ENCODE assay signal across 13 mouse cellular contexts in genomic region chr4:133068400-133069138, GRCm38 (mm10). TPM values are rescaled to one million over a fixed set of nuclear protein-coding genes. Genes with fewer than 3 reads are reported as not detected.
DNase-seq lines count a peak whose midpoint lies in the region; ATAC-seq lines count a peak whose summit lies in the region.
"Had no signal": no experiment of that assay in that cellular context is flagged by ENCODE, and none has a peak within 500 bp of the region (broad histone marks: within the 10 kb centered on the region; RNA-seq: fewer than 3 reads in every experiment).

No protein-coding gene starts in this region.

- no peaks in the 10 kb centered on the region for H3K27me3 ChIP-seq in midbrain, embryonic 13.5 days
- no peaks in the 10 kb centered on the region for H3K27me3 ChIP-seq in midbrain, embryonic 11.5 days (ENCODE audit: control insufficient read depth, insufficient read depth, low read length)
- no peaks in the 10 kb centered on the region for H3K27me3 ChIP-seq in forebrain, embryonic 14.5 days (replicated peaks; ENCODE audit: control insufficient read depth, insufficient read depth, low read length)
- no peaks in the 10 kb centered on the region for H3K27me3 ChIP-seq in neural tube, embryonic 15.5 days (replicated peaks)
- no peaks in the 10 kb centered on the region for H3K27me3 ChIP-seq in kidney, embryonic 16.5 days (ENCODE audit: insufficient read depth, low read length)

- no peak overlapping the region; the same call in 1 of the 2 replicates for H3K9ac ChIP-seq in midbrain, embryonic 13.5 days (replicated peaks)
- H3K9ac ChIP-seq in midbrain, embryonic 11.5 days (ENCODE audit: low read length): no peak overlapping the region
- H3K9ac ChIP-seq in forebrain, embryonic 14.5 days (ENCODE audit: low read length): peak overlapping the region; percentile 17; the same call in 1 of the 2 replicates
- H3K9ac ChIP-seq in neural tube, embryonic 15.5 days (replicated peaks): no peak overlapping the region
- H3K9ac ChIP-seq in kidney, embryonic 16.5 days (replicated peaks; ENCODE audit: low read length): no peak overlapping the region
- H3K9ac ChIP-seq: liver, embryonic 14.5 days had no signal

- H3K27ac ChIP-seq in midbrain, embryonic 13.5 days: peak overlapping the region; percentile 53
- no peak overlapping the region for H3K27ac ChIP-seq in midbrain, embryonic 11.5 days (ENCODE audit: low read depth, low read length)
- peak overlapping the region; percentile 63 for H3K27ac ChIP-seq in forebrain, embryonic 14.5 days (ENCODE audit: low read depth, low read length)
- H3K27ac ChIP-seq in neural tube, embryonic 15.5 days (replicated peaks): peak overlapping the region; percentile 46
- no peak overlapping the region for H3K27ac ChIP-seq in kidney, embryonic 16.5 days (ENCODE audit: low read length)
- H3K27ac ChIP-seq: liver, embryonic 14.5 days had no signal

- WGBS in midbrain, embryonic 13.5 days: 76% methylated on average over 12 of the region's 12 CpGs
- 79% methylated on average over 12 of the region's 12 CpGs for WGBS in midbrain, embryonic 11.5 days
- WGBS in forebrain, embryonic 14.5 days: 77% methylated on average over 12 of the region's 12 CpGs
- 84% methylated on average over 12 of the region's 12 CpGs for WGBS in neural tube, embryonic 15.5 days
- 85% methylated on average over 12 of the region's 12 CpGs for WGBS in kidney, embryonic 16.5 days

- no peak for ATAC-seq in midbrain, embryonic 13.5 days
- no peak for ATAC-seq in midbrain, embryonic 11.5 days (ENCODE audit: low FRiP score)
- ATAC-seq in forebrain, embryonic 14.5 days: no peak; the same call in 1 of the 2 replicates
- ATAC-seq in neural tube, embryonic 15.5 days (ENCODE audit: low FRiP score): no peak
- ATAC-seq in kidney, embryonic 16.5 days (ENCODE audit: low FRiP score, low TSS enrichment): no peak
- ATAC-seq: intestine, postnatal 0 days had no signal

- H3K4me3 ChIP-seq in midbrain, embryonic 13.5 days (replicated peaks): no peak overlapping the region
- no peak overlapping the region for H3K4me3 ChIP-seq in midbrain, embryonic 11.5 days (ENCODE audit: low read depth, low read length)
- no peak overlapping the region for H3K4me3 ChIP-seq in forebrain, embryonic 14.5 days (ENCODE audit: low read depth, low read length)
- H3K4me3 ChIP-seq in neural tube, embryonic 15.5 days (replicated peaks): no peak overlapping the region
- H3K4me3 ChIP-seq in kidney, embryonic 16.5 days (ENCODE audit: low read length): no peak overlapping the region

- intact Hi-C loops in heart, postnatal 10 days (cut with DNase I): no loop called here
- intact Hi-C loops in heart, postnatal 14 days (cut with DNase I): no loop called here

- H3K4me2 ChIP-seq in midbrain, embryonic 13.5 days (replicated peaks): no peak overlapping the region
- H3K4me2 ChIP-seq in midbrain, embryonic 11.5 days: no peak overlapping the region
- no peak overlapping the region for H3K4me2 ChIP-seq in forebrain, embryonic 14.5 days (ENCODE audit: low read length)
- H3K4me2 ChIP-seq in neural tube, embryonic 15.5 days: no peak overlapping the region
- H3K4me2 ChIP-seq in kidney, embryonic 16.5 days (replicated peaks; ENCODE audit: low read depth, low read length): no peak overlapping the region

- no peaks in the 10 kb centered on the region for H3K9me3 ChIP-seq in midbrain, embryonic 13.5 days
- no peaks in the 10 kb centered on the region for H3K9me3 ChIP-seq in midbrain, embryonic 11.5 days (ENCODE audit: control insufficient read depth, low read length)
- no peaks in the 10 kb centered on the region for H3K9me3 ChIP-seq in forebrain, embryonic 14.5 days (replicated peaks; ENCODE audit: control insufficient read depth, low read length)
- no peaks in the 10 kb centered on the region for H3K9me3 ChIP-seq in neural tube, embryonic 15.5 days (replicated peaks)
- no peaks in the 10 kb centered on the region for H3K9me3 ChIP-seq in kidney, embryonic 16.5 days (ENCODE audit: low read length)

- peak; percentile 51 to 57 for DNase-seq in heart, postnatal 10 days
- DNase-seq in heart, postnatal 14 days: no peak
- DNase-seq in midbrain, embryonic 11.5 days (ENCODE audit: low spot score, missing footprints): no peak
- DNase-seq in forebrain, embryonic 14.5 days (ENCODE audit: low spot score): no peak
- no peak for DNase-seq in right cerebral cortex, postnatal 4 days
- DNase-seq: adrenal gland, postnatal 14 days; cerebellum, adult 9-10 months; thymus, postnatal 4 days had no signal

- H3K36me3 ChIP-seq in midbrain, embryonic 13.5 days: peaks cover 62% of the 10 kb centered on the region
- H3K36me3 ChIP-seq in midbrain, embryonic 11.5 days (ENCODE audit: control insufficient read depth, insufficient read depth, low read length): peaks cover 8% of the 10 kb centered on the region; the same call in 1 of the 2 replicates
- peaks cover 65% of the 10 kb centered on the region for H3K36me3 ChIP-seq in forebrain, embryonic 14.5 days (ENCODE audit: control insufficient read depth, insufficient read depth, low read length)
- H3K36me3 ChIP-seq in neural tube, embryonic 15.5 days: peaks cover 52% of the 10 kb centered on the region
- H3K36me3 ChIP-seq in kidney, embryonic 16.5 days (ENCODE audit: insufficient read depth, low read length): peaks cover 55% of the 10 kb centered on the region

- H3K4me1 ChIP-seq in midbrain, embryonic 13.5 days (replicated peaks): peaks cover 39% of the 10 kb centered on the region
- peaks cover 6% of the 10 kb centered on the region for H3K4me1 ChIP-seq in midbrain, embryonic 11.5 days (ENCODE audit: control insufficient read depth, insufficient read depth, low read length)
- H3K4me1 ChIP-seq in forebrain, embryonic 14.5 days (ENCODE audit: control insufficient read depth, insufficient read depth, low read length): peaks cover 7% of the 10 kb centered on the region
- peaks cover 41% of the 10 kb centered on the region for H3K4me1 ChIP-seq in neural tube, embryonic 15.5 days
- H3K4me1 ChIP-seq in kidney, embryonic 16.5 days (ENCODE audit: insufficient read depth, low read length): peaks cover 9% of the 10 kb centered on the region

RNA-seq across cellular contexts. Expression of gene Ahdc1, which starts 57.5 kb away (rescaled TPM):
- 10 to 100 TPM; 54.0 to 63.0 TPM for total RNA-seq in heart, postnatal 10 days (2021)
- total RNA-seq in heart, postnatal 14 days (2021): 10 to 100 TPM; 55.2 to 59.1 TPM
- polyA plus RNA-seq in midbrain, embryonic 13.5 days (2015; fragmentation: Nextera tagmentation; extraction: Ambion mirVana): 10.4 and 12.6 TPM in 2 replicates
- polyA plus RNA-seq in midbrain, embryonic 11.5 days (2014; fragmentation: Nextera tagmentation; extraction: Ambion mirVana): 4.9 and 5.3 TPM in 2 replicates
- 8.6 and 12.2 TPM in 2 replicates for polyA plus RNA-seq in forebrain, embryonic 14.5 days (2014; fragmentation: Nextera tagmentation; extraction: Ambion mirVana)
- 11.0 TPM in 2 replicates for polyA plus RNA-seq in neural tube, embryonic 15.5 days (2015; fragmentation: Nextera tagmentation; extraction: Ambion mirVana)
- 9.8 and 11.7 TPM in 2 replicates for polyA plus RNA-seq in kidney, embryonic 16.5 days (2015; fragmentation: Nextera tagmentation; extraction: Ambion mirVana)

Comparison
In these comparisons a context has a peak if more than half of its experiments do, and no peak if none do; other contexts are left out.
1. DNase-seq: peak in heart, postnatal 10 days (2 of 2); none in heart, postnatal 14 days (0 of 2), midbrain, embryonic 11.5 days (single experiment), forebrain, embryonic 14.5 days (single experiment) and right cerebral cortex, postnatal 4 days (single experiment).
2. H3K27ac ChIP-seq: peak in midbrain, embryonic 13.5 days (single experiment), forebrain, embryonic 14.5 days (single experiment) and neural tube, embryonic 15.5 days (single experiment); none in midbrain, embryonic 11.5 days (single experiment) and kidney, embryonic 16.5 days (single experiment).